Mouse (Mus musculus) lung, embryonic 15.5 days (tissue): ENCODE measurements around the gene Zfp317. TPM values are rescaled to one million over a fixed set of nuclear protein-coding genes. Genes with fewer than 3 reads are reported as not detected.

Source experiments
- polyA plus RNA-seq: library from polyadenylated mRNA; unstranded; fragments of >200 nt; fragmentation: Nextera tagmentation; extraction: Ambion mirVana; gene quantifications from 2 replicates; pipeline ENCODE4 v1.2.1, GENCODE M21; 2015

Zfp317 gene
- polyA plus RNA-seq, 1 experiment from 2014 or later: 27.3 TPM

Other genes with a start within 250 kb of the Zfp317 start
- not detected in 2 replicates for gene Olfr847, start 243.4 kb upstream of the Zfp317 start, polyA plus RNA-seq
- gene Olfr849, start 181.8 kb upstream of the Zfp317 start, polyA plus RNA-seq: not detected in 2 replicates
- gene Olfr850, start 143.9 kb upstream of the Zfp317 start, polyA plus RNA-seq: not detected in 2 replicates
- gene Olfr851, start 128.8 kb upstream of the Zfp317 start, polyA plus RNA-seq: not detected in 2 replicates
- not detected in 2 replicates for gene Olfr853, start 81.0 kb upstream of the Zfp317 start, polyA plus RNA-seq
- not detected in 2 replicates for gene Olfr854, start 54.7 kb upstream of the Zfp317 start, polyA plus RNA-seq
- not detected in 2 replicates for gene Olfr855, start 39.5 kb upstream of the Zfp317 start, polyA plus RNA-seq
- not detected in 2 replicates for gene Olfr857, start 87.3 kb downstream of the Zfp317 start, polyA plus RNA-seq
- not detected in 2 replicates for gene Olfr58, start 158.2 kb downstream of the Zfp317 start, polyA plus RNA-seq
- gene Olfr859, start 182.8 kb downstream of the Zfp317 start, polyA plus RNA-seq: not detected in 2 replicates
- not detected in 2 replicates for gene Olfr860, start 227.6 kb downstream of the Zfp317 start, polyA plus RNA-seq